Mouse (Mus musculus) MN1 (cell line): ENCODE data around the gene Ttc32.
"Not testable (repeated sequence)": the region's sequence is repeated elsewhere in the genome, so short reads cannot be mapped to it uniquely, and the experiment has no call there.

Experiments
- DNase-seq: peaks from one replicate; pipeline ENCODE4 v3.0.0-alpha.2; 2016; ENCODE audit warnings: low spot score

The Ttc32 gene

DNA sequence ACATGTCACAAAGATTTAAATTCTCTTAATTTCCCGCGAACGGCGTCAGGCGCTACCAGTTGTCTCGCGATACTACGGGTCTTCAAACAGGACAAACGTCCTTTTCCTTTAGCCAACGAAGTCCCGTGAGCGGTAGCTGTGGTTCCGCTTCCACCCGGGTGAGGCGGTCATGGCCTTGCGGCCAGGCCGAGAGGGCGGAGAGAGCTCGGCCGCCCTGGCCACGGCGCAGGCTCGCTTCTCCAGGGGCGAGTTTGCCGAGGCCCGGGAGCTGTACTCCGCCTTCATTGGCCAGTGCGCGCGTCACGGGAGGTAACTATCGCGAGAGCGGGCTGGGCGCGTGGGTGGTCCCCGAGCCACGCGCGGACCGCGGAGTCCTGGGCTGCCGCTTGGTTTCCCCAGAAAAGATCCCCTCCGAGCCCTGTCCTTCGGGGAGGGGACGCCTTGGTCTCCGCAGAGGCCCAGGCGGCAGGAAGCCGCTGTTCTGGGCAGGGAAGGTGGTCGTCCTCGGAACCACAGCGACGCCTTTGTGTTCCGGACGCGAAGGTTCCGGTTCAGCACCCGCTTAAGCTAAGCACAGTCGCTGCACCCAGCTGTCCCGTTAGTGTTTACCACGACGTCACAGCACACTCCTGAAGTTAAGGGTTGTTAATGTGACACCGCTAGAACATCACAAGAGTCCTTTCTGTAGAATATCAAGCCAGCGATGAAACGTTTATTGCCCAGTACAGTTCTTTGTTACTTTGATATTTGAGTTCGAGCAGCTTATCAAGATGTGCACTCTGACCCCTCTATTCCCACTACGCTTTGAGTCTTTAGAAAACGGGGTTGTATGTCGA, at the start of gene Ttc32:
Gene Ttc32 (plus strand): TSS at position 110 of the 836 bp plus-strand sequence.
- DNase-seq, result peak; percentile 98

GRCm38 (mm10) chr12:8993231-8993630, 36.6 kb upstream of the Ttc32 start:
- no peak for DNase-seq

GRCm38 (mm10) chr12:8998318-8998717, 31.5 kb upstream of the Ttc32 start:
- no peak for DNase-seq

DNA sequence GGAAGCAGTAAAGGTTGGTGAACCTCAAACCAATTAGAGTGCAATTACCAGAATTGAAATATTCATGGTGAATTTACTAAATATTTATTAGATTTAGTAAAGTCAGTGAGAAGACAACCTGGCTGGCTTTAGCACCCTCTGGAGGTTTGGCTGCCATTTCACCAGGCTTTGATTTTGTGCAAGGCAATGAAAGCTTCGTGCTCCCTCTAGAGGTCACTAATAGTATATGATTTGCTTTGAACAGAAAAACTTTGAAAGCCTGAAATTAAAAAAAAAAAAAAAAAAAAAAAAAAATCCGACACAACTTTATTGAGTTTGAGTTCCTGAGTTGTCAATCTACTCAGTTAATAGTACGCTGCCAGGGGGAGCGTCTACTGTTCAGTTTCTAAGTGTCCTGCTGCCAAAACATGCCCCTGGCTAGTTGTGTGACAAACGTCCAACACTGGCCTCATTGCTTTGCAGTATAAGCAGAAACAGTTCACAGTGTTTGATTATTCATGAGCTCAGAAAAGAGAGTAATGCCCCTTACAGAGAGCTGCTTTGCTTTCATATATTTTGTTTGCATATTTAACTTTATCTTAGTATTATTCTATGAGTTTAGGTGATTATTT, 27.7 kb upstream of the Ttc32 start:
- peak; percentile 90 for DNase-seq

DNA sequence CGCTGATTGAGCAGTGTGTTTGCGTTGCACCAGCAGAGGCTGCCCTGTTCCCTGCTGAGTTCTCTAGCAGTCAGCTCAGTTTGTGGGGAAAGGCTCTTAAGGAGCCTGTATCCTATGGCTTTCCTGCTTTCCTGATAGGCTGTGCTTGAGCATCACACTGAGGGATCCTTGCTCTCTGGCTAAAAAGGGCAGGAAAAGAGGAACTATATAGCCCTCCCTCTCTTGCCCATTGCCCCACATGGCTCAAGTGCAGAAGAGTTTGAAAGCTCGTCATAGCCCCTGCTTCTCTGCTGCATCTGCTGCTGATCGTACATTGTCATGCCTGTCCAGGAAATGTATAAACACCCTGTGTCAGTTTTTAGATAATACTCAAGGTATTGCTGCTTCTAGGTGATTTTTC, 22.7 kb upstream of the Ttc32 start:
- no peak for DNase-seq

DNA sequence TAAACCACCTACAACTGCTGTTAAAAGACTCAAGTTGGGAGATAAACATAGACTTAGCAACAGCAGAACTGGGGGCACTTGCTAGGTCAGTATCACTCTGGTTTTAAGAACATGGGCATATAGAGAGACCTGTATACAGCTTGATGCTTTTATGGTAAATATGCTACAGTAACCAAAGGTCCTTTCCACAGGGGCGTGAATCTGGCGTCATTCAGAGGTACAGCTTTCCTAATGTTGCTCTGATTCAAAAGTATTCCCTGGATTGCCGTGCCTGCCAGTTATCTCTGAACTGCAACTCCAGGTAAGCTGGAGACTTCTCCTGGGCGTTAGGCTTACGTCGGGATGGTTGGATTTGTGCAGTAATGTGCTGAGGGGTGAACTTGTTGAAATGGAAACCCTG, 22.0 kb upstream of the Ttc32 start:
- no peak for DNase-seq

GRCm38 (mm10) chr12:9010311-9010710, 19.5 kb upstream of the Ttc32 start:
- no peak for DNase-seq

- DNase-seq, result no peak
Measured at GRCm38 (mm10) chr12:9016376-9016775, 13.4 kb upstream of the Ttc32 start.

GRCm38 (mm10) chr12:9020431-9020830, 9.4 kb upstream of the Ttc32 start:
- DNase-seq, result no peak

DNA sequence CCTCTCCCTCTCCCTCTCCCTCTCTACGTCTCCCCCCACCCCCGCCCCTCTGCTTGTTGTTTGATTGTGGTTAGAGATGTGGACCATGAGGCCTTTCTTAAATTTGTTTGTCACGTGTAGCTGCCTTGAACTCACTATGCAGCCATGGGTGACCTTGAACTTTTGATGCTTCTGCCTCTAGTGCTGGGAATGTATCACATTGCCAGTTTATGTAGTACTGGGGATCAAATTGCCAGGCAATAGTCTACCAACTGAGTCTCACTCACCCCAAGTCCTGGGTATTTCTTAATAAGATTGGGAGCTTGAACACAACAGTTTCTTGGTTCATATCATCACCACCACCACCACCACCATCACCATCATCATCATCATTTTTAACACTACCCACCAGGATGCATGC, 8.8 kb upstream of the Ttc32 start:
- DNase-seq, result no peak

GRCm38 (mm10) chr12:9023031-9023430, 6.8 kb upstream of the Ttc32 start:
- peak; percentile 38 for DNase-seq

DNA sequence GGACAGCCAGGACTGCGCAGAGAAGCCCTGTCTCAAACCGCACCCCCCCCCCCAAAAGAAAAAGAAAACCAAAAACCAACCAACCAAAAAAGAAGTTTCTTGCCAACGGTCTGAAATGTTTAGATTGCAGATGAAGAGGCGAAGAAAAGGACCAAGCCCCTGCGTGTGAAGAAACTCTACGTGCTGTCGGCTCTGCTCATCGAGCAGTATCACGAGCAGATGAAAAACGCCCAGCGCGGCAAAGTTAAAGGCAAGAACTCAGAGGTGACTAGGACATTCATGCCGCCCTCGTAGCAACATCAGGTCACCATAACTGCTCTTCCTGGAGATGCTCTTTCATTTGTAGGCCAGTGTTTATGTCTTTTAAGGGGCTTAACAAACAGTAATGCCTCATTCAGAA, 5.7 kb upstream of the Ttc32 start:
- no peak for DNase-seq

DNA sequence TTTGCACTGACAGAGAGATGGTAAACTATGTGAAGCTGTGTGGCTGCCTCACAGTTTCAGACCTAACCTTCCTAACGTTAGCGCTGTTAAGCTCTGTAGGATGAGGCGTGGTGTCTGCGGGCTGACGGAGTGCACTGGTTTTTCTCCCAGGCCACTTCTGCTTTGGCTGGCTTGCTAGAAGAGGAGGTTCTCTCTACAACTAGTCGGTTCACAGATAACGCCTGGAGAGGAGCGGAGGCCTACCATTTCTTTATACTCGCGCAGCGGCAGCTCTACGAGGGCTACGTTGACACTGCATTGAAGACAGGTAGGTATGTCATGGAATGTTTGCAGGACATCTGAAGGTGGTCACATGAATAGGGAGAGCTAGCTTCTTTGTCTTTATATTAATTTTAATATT, 5.1 kb upstream of the Ttc32 start:
- DNase-seq, result no peak

- no peak for DNase-seq
Measured at GRCm38 (mm10) chr12:9026843-9027242, 3.0 kb upstream of the Ttc32 start.

GRCm38 (mm10) chr12:9028816-9029215, 981 bp upstream of the Ttc32 start:
- DNase-seq, result not testable (repeated sequence)

DNA sequence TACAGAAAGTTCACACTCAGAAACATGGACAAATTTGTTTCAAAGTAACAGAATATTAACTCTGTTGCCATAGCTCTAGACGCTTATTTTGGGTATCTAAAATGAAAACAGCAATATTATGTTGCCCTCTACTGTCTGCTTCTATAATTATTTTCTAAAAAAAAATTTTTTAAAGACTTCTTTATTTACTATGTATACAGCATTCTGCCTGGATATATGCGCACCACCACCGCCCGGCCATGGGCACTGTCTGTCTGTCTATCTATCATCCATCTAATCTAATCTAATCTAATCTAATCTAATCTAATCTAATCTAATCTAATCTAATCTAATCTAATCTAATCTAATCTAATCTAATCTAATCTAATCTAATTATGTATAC, 300 bp upstream of the Ttc32 start:
- no peak for DNase-seq

DNA sequence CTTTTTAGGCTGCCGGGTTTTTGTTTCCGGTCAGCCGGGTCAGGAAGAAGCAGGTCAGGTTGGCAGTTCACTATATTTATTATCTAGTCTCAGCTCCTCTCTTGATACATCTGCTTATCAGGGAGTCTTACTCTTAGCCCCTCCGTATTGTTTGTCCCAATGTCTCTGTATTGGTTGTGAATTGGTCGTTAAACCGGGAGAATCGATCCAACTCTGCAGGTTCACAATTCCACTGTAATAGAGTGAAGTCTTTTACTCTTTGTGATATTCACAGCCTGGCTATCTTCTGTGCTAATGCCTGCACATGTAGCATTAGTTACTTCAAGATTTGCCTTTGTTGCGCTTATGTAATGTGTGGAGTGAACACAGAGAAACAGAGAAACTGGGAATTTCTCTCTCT, 1.4 kb downstream of the Ttc32 start:
- peak; percentile 11 for DNase-seq

DNA sequence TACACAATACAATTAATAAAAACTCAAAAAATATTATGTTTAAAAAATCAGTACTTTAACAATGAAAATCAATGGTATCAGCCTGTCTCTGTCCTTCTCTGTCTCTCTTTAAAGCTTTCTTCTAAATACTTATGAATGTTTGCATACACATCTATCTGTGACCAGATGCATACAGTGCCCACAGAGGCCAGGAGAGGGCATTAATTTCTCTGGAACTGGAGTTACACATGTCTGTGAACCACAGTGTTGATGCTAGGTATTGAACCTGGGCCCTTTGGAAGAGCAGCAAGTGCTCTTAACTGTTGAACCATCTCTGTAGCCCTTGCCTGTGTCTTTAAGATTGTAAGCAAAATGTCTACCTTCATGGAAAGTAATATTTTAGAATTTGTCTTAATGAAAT, 3.3 kb downstream of the Ttc32 start:
- DNase-seq, result no peak

- no peak for DNase-seq
Measured at GRCm38 (mm10) chr12:9036409-9036808, 6.6 kb downstream of the Ttc32 start.

GRCm38 (mm10) chr12:9040177-9040576, 10.4 kb downstream of the Ttc32 start:
- no peak for DNase-seq

DNA sequence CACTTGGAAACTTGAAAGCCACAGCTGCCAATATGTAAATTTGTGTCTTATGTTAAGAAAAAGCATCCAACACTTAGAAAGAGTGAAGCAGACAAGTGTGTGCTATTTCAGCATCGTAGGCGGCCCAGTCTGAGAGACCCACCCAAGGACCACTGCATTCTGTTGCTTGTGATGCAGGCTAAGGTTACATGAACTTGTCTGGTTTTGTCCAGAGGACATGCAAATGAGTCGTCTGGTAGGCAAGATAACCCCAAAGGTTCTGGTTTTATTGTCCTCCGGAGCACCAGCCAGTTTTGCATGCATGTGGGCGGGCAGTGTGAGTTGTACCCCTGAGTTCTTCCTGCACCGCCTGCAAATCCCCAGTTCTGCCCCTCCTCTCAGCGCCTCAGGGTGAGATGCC, 10.9 kb downstream of the Ttc32 start:
- no peak for DNase-seq

- DNase-seq, result no peak
Measured at GRCm38 (mm10) chr12:9042316-9042715, 12.5 kb downstream of the Ttc32 start.

GRCm38 (mm10) chr12:9042759-9043158, 13.0 kb downstream of the Ttc32 start:
- DNase-seq, result no peak

GRCm38 (mm10) chr12:9044666-9045065, 14.9 kb downstream of the Ttc32 start:
- no peak for DNase-seq
